Mouse (Mus musculus) kidney, postnatal 4 days (tissue): ENCODE measurements at regions not wholly inside any gene's neighbourhood (a gene's known extent, or its start where the extent isn't known, plus 50 kb on each side); places are given as distances from the start of the nearest gene placed in this dataset.

Experiments
- DNase-seq, 2 experiments: peaks; one replicate each; pipeline ENCODE4 v3.0.0; 2021; ENCODE audit warnings: mixed read lengths in 2 of 2

DNA sequence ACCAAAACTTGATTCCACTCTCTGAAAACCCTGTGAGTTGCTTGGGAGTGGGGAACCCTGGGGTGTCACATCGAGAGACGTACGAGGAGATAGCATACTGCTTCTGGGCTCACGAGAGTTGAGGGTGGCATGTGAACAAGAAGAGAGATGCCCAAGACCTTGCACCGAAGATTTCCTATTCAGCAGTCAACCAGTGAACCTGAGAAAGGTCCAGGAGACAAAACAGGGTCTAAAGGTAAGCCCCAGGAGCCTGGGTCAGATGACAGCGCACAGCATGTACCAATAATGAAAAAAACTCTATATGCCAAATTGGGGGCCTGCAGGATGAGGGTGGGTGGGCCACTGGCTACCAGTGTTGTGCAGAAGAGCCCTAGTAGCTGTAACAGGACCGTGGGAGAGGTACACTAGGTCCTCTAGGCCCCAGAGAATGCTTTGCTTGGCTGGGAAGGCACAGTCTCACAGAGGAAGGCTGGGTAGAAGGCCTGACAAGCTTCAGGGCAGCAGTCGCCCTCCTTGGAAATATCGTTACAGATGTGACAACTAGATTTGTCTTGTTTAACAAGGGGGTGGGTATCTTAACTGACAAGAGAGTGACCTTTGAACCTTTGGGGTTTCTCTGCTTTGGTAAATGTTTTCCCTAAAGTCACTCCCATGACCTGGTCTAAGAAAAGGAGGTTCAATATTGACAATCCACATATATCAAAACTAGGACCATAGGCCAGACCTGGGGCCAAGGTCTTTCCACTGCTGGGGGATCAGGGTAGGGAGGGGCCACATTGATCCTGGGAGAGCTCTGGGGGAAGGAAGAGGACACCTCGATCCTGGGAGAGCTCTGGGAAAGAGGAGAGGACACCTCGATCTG, 93.1 kb downstream of the Zfp706 start:
- DNase-seq: no peak

DNA sequence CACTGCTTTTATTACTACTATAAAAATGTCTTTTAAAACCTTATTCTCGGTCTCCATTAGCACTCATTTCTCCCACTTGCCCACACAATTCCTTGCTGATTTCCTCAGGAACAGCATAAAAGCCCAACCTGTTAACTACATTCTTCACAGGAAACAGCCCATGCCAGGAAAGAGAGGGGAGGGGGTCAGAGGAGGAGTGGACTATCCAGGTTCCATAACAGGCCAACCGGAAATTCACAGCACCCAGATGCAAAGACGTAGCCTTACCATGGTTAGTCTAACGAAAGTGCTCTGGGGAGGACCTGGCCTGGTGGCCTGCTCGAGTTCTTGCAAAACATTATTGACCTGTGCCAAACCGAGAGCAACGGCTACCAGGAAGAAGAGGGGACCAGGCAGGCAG, 94.3 kb downstream of the Zfp706 start:
- no peak for DNase-seq

DNA sequence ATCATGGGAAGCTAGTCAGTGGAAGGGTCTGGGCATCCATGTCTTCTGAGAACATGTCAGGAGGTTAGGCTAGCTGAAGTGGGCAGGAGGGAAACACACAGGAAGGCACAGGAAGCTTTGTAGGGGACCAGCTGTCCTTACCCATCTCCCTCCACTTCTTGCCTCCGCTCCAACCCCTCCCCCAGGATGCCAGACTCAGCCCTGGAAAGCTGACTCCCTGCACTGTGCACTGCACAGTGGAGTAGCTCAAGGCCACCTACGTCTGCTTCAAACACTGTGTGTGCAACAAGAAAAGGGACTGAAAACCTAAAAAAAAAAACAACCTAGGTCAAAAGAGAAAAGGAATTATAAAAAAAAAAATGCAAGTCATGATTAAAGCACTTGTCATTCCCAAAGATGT, 97.3 kb downstream of the Zfp706 start:
- no peak for DNase-seq

DNA sequence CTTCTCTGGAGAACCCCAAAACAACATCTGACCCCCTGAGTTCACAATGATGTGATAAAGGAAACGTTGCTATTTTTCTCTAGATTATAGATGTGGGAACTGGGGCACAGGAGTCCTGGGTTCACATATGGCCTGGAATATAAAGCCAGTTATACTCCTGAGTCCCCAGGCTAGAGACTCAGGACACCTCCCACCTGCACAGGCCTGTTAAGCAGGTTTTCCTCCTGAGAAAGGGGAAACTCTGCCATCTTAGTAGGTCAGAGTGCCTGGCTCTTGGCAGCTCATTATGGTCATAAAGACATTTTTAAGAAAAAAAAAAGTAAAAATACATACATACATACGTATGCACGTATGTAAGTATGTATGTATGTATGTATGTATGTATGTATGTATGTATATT, 98.1 kb downstream of the Zfp706 start:
- no peak for DNase-seq

DNA sequence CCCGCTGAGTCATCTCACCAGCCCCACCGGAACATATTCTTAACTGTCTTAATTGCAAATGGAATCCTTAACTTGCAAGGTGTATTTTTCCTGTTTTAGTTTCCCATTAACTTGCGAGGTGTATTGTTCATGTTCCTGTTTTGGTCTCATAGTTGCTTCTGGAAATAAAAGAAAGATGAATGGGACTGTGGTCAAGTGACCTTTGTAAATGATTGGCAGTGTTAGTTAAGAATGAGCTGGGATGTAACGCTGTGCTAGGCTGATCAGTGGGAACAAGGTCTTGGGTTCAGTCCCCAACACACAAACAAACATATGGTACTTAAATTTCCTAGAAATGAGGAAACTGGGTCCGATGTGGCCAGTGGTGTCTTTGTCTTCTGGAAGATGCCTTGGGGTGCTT, 100.8 kb downstream of the Zfp706 start:
- no peak for DNase-seq

DNA sequence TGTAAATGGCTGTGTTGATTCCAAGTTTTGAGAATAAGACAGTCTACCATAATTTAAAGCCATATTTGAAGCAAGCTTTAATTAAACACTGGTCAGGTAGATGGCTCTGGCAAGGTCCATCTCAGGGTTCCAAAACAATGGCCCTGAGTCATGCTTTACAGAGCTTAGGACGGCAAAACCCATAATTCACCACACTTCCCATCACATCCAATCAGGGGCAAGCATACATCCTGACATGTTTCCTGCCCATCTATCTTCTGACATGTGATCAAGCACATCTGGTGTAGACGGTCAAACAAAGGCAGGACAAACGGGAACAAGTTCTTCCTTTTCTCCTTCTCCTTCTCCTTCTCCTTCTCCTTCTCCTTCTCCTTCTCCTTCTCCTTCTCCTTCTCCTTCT, 101.5 kb downstream of the Zfp706 start:
- no peak for DNase-seq

DNA sequence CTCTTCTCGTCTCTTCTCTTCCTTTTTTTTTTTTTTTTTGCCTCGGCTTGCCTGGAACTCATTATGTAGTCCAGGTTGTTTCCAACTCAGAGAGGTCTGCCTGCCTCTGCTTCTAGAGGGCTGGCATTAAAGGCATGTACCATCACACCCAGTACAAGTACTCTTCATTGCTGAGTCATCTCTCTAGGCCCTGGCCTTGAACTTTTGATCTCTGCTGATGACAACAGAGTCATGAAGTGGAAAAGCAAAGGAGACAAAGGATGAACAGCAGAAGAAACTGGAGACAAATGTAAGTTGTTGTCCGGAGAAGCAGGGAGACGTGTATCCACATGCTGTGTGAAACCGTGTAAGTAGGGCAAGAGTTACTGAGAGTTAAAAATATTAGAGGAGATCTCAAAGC, 103.7 kb downstream of the Zfp706 start:
- no peak for DNase-seq

DNA sequence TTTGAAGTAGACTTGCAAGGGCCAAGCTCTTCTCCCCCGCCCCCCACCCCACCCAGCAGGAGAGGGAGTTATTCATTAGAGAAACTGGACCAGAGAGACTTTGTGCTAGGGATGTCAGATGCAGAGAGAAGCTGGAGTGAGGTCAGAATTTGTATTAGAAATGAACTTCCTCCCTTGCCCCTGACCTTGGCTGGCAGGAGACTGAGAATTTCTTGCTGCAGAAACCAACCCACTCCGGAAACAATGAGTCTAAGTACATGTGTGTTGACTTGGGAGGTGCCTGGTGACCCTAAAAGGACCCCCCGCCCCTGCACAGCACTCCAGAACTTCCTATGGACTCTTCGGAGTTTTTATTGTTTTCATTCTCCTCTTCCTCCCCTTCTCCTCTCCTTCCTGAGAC, 104.3 kb downstream of the Zfp706 start:
- peak in 1 of 2 experiments; percentile 50 for DNase-seq

DNA sequence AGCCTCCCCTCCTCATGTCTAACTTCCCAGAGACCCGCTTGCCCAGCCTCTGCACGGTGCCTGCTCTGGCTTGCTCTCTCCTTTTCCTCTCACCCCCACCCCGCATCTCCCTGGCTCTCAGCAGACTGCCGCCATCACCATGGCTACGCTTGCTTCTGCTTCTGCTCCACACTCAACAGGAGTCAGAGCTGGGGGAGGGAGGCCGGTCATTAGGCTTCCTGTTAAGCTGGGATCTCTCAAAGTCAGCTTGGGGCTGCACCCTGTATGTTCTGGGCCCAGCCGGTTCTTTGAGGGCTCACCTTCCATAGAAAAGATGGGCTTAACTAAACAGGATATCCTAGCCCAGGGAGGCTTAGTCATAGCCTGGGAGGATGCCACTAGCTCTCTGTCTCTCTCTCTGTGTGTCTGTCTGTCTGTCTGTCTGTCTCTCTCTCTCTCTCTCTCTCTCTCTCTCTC, 105.7 kb downstream of the Zfp706 start:
- peak; percentile 63 to 75 for DNase-seq

DNA sequence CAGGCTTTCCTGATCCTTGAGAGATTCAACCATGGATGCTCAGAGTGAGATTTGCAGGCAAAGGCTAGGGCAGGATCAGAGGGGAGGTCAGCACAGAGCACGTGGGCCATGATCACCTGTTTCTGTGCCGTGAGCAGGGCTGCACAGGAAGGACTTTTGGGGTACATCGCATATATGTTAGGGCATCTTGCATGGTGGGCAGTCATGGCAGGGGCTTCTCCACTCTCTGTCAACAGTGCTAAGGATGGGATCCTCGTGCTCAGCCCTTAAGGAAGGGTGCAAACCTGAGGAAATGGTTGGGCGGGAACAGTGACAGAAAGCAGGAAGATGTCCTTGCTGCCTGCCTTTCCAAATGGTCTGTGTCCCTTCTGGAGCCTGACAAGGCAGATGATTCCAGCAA, 106.2 kb downstream of the Zfp706 start:
- no peak for DNase-seq

DNA sequence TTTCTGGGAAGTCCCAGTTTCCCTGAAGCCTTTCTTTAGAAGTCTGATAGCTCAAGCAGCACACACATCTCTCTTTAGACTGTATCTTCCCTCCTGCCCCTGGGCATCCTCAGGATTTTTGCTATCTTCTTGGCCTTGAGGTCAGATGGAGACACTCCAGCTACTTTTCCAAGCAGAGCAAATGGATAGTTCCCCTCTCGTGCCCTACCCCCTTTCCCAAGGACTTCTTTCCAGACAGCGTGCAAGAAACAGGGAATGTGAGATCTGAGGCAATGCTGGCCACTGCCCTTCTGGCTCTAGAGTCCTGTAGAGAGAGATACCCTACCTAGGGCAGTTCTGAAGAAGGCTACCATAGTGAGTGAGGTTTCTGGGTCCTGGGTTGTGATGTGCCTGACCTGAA, 106.6 kb downstream of the Zfp706 start:
- DNase-seq: no peak

DNA sequence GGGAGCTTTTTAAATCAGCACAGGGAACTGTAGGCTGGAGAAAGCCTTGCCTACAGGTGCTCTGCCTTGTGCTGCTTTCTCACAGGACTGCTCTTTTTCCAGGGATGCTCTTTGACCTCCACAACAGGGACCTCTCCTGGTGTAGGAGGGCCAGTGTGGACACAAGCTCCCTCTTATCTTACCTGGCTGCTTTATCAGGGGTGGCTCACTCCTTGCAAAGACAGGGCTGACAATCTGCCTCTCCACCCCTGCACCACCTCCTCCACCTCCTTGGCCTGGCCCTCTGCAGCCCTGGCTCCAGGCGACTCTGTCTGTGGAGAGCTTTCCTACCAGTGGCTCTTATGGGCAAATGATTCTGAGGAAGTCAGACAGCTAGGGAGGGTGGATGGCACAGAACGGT, 107.7 kb downstream of the Zfp706 start:
- DNase-seq: no peak

DNA sequence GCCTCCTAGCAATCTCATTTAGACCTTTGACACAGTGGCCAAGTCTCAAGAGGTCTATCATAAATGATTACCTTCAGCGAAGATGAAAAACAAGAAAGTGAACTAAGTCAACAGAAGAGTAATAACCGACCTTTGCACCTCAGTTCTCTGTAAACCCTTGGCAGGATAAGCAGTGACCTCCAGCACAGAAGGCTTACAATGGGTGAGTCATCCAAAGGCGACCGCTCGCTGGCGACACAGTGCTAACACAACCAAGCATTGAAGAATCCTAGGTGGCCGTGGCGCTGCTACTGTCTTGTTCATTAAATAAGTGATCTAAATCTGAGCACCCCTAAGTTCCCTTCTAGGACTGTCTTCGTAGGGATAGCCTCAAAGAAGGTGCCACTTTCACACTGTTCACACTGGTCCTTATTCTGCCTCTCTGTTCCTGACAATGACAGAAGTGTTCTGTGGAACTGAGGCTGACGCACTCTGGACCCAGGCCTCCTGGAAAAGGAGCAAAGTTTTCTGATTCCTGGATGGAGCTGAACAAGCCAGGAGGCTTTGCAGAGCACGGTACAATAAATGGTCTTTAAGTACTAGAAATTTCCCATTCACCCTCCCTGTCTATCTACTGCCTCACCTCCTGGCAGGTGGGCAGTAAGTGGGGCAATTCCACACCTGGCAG, 108.6 kb downstream of the Zfp706 start:
- DNase-seq: no peak

DNA sequence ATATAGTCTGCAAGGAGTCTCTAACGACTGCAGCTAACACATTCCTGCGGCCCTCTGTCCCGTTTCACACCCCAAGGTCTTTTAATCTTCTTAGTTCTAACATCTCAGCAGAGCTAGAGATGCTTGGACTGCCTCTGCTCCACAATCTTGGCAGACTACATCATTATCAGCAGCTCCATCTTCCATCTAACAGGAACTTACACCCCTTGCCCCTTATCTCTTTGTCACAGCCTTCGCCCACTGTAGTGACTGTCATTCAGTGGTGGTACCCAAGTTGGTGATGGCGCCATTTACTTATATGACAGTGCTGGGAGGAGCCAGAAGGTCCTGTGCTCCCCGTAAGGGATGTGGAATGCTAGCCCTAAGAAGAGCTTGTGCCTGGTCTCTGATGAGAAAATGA, 109.2 kb downstream of the Zfp706 start:
- DNase-seq: no peak

DNA sequence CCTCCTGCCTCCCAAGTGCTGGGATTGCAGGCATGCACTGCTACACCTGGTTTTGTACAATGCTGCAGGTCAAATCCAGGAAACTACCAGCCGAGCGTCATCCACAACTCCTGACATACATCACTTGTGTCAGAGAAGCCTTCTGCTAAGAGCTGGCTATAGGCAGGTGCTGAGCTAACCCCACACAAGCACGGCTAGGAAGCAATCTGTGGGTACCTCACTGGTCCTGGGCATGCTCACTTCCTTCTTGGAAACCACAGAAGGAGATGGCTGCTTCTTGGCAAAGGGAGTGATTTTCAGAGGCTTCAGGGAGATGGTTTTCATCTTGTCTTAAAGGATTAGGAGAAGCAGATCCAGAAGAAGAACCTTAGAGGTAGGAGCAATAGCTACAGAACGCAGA, 111.3 kb downstream of the Zfp706 start:
- DNase-seq: no peak

DNA sequence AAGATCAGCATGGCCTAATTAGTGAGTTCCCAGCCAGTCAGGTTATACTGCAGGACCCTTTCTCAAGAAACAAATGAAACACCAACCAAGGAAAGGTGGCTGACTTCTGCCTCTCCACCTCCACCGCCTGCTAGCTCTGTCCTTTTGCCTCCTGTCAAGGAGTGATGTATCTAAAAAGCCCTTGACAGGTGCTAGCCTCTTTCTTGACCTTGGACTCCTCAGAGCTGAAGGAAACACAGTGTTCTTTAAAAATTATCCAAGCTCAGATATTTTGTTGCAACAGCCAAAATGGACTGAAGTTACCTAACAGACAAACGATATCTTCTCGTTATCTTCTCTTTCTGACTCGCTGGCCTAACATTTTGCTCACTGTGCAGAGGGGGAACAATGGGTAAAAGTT, 112.5 kb downstream of the Zfp706 start:
- DNase-seq: no peak

DNA sequence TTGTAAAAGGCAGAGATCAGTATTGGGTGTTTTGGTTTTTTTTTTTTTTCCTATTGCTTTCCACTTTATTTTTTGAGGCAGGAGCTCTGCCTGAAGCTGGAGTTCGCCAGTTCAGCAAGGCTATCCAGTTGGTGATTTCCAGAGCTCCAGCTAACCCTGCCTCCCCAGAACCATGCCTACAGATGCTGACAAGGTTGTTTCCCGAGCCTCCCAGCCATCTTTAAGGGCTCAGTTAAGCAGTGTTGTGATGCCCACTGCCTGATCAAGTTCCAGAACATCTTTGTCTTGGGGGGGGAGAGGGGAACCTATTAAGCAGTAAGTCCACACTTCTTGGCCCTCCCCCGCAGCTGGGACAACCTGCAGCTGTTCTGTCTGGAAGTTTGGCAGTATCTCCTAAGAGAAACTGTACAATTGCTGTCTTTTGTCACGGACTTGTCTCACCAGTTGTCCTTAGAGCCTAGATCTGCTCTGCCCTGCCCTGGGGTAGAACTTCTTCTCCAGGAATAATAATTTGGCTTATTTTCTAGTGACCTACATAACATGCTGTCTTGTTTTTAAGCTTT, 114.1 kb downstream of the Zfp706 start:
- DNase-seq: peak; percentile 46 to 64

DNA sequence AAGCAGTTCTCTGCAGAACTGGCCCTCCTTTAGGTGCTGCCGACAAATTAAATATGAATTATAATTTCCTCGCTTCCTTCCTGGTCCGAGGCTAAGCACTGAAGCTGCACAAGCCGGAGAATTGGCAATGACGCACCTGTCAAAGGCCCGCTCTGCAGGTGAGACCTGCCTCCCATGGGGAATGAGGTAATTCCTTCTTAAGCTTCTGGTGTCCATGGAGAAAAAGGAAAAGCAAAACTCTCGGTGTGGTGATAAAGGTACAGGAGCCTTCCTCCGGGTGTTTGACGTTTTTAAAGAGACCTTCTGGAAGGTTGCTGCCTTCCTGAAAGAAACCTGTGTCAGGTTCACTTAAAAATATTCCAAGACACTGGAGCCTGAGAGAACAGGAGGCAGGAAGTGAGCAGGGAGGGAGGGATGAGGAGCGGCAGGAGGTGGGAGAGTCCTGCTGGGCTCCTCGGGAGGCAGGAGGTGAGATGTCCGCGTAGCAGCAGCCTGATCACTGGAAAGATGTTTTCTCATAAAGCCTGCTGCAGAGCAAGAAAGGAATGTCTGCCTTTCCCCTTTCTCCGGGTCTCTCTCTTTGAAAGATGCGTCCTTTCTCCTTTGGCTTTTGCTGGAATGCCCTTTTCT, 114.9 kb downstream of the Zfp706 start:
- DNase-seq: no peak

DNA sequence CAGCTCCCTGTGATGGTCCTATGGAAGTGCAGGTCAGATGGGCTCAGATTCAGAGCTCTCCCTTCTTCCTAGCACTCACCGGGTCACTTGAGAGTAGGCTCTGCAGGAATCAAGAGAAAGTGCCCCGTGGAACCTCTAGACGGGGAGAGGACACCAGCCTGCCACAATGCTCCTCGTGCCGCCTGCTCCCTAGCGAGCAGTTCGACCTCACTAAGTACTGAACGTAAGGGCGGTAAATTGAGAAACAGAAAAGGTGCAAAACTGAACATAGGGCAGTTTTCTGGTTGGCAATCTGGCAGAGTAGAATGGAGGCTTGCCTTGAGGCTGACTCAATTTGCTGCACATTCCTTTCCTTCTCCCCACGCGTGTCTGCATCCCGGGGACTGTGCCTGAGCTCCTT, 115.7 kb downstream of the Zfp706 start:
- no peak for DNase-seq

DNA sequence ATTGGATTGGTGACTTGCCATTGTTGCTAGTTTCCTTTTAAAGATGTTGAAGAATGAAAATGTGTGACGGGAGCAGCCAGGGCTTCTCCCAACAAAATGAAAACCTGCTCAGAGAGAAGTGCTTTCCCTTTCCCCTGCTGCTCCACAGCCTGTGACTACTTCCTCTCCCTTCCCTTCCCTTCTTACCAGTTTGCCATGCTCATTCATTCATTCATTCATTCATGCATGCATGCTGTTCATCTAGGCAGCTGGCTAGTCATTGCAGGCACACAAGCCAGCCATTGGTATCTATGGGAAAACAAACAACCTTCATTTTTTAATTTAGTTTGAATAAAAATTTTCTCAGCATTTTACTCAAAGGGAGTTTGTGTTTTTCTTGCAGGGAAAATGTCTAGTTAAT, 116.3 kb downstream of the Zfp706 start:
- no peak for DNase-seq

DNA sequence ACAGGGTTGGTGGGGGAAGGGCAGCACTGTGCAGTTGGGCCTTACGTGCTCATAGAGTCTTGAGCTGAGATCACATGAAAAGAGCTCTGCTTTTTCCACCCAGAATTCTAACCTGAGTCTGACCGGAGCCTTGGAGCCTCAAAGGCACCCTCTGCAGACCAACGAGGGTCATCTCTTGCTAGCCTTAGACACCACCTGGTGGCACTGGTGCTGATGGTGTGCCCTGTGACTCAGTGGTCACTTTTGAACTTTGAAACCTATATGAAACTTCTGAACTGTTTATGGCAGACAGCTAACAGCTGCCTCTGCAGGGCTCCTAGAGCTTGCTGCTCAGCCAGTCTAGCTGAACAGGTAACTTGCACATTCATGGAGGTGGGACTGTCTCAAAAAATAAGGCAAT, 118.5 kb downstream of the Zfp706 start:
- no peak for DNase-seq

DNA sequence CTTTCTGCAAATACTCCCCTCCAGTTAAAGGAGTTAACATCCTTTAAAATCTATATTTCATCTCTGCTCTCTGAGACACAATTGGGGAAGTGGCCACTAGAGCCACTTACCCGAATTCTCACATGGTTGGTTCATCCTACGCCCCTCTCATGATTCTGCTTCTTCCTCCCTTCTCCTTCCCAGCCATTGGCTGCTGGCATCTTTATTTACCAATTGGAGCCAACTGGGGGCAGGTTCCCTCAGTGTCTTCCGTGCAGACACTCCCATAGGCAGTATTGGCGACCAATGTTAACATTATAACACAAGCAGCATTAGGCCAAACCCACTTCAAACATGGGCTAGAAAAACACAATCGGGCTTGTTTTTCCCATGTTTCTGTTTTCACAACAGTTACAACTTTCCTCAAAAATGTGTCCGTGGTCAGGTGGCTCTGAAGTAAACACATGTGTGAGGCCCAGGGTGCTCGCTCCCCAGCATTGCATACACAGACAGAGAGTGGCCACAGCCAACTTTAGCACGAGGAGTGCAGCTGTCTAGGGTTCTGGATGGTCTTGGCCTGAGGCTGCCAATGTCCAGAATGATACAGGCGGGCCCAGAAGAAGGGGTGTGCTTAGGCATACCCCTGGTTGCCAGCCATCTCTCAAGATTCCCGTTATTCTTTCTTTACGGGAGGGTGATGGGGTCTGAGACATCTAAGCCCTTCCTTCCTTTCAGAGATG, 119.1 kb downstream of the Zfp706 start:
- DNase-seq: no peak
